Mouse (Mus musculus) gastrocnemius, postnatal 14 days (tissue): ENCODE data around the gene Slc7a1. TPM values are rescaled to one million over a fixed set of nuclear protein-coding genes. Genes with fewer than 3 reads are reported as not detected.
"Not testable (repeated sequence)": the region's sequence is repeated elsewhere in the genome, so short reads cannot be mapped to it uniquely, and the experiment has no call there.

Experiments
- DNase-seq: peaks from one replicate; pipeline ENCODE4 v3.0.0; 2021; ENCODE audit warnings: mixed read lengths
- intact Hi-C: fragments of 180-260 bp; cut with DNase I; formaldehyde crosslinking; loops from one replicate; pipeline ENCODE4 v1.15.1; 2025; ENCODE audit warnings: low total_unique reads
- total RNA-seq, 2 experiments: library from RNA; stranded (reverse); gene quantifications; 2 replicates each; pipeline ENCODE4 v1.2.3; 2021

Slc7a1 gene
- total RNA-seq, 2 experiments from 2014 or later, result 4.4 to 7.1 TPM

DNA sequence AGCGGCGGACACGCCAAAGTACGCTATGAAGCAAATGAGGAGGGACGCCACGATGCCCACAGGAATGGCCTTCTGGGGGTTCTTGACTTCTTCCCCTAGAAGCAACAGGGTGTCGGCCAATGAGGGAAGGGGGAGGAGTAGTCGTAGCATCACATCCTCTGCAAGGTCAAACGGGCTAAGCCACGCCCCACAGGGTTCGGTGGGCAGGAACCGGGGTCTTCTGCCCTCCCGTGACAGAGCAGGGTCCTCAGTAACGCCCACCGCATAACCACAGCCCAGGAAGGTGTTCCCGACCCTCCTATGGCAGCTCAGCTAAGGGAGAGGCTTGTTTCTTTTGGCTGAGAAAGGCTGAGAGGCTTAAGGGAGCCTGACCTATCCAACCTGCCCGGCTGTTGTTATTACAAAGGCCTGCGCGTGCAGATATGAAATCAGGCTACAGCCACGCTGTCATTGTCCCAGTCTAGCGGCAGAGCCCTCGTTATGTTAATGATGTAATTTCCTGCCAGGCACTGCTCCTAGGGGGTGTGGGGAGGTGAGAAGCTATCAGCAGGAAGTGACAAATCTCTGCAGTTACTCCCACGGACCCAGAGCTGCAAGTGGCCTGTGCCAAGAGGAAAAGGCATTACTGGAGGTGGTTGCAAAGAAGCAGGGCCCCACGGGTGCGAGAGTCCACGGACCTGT is 57.5 kb downstream of the Slc7a1 start:
- DNase-seq, result no peak
- intact Hi-C loops, result no loop called here

DNA sequence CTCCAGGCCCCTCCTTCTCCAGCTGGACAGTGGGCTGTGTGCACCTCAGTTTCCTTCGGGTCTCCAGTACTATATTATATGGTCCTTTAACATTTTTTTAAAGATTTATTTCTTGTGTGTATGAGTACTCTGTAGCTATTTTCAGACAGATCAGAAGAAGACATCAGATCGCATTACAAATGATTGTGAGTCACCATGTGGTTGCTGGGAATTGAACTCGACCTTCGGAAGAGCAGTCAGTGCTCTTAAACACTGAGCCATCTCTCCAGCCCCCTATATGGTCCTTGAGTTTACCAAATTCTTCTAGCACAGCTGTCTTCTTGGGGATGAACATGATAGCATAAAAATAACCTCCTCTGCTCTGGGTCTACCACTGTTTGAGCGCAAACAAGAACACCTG is 60.6 kb downstream of the Slc7a1 start:
- DNase-seq, result no peak
- intact Hi-C loops, result no loop called here

DNA sequence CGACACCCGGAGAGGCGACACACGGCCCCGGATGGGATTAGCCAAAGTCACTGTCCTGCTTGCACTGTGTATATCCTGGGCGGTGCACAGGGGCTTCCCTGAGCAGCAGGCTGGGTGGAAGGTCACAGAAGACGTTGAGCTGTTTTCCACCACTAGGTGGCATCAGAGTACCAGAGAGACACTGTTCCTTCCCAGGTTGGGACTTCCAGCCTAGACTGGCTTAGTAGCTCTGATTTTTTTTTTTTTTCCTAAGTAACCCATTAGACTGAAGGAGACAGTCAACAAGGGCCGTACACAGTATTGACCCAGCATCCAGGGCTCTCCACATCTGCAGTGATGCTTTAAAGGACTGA is 67.1 kb downstream of the Slc7a1 start:
- peak; percentile 52 for DNase-seq
- intact Hi-C loops, result loop anchor here (2.0 to 5.0 kb wide), 3 partner anchors 40 to 460 kb away; no protein-coding TSS in a partner anchor

DNA sequence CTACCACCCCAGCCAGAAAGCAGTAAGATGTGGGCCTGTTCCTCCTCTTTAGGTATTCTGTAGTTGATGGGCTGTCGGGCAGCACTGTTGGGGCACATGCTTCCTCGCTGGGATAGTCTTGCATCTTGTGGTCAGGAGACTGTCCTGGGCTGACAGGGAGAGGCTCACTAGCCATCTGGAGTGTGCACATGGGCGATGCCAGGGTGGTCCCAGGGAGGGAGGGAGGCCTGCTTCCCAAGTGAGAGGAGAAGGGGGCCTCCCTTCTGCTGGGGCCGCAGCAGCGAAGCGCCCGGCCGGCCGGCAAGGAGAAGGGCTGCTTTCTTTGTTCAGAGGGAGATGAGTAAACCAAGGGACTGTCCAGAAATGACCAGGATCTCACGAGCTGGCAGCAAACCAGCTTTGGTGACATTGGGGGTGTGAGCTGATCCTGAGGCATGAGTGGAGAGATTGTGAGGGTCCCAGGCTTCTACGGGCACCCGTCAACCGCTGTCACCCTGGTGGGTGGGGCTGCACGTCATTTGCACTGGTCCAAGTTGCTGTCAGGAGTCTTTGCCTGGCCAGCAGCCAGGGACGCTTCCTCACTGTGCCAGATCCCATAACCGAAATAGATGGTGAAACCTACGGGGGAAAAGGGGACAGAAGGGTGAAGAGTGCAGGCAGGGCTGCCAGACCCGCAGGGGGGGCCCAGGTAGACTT is 67.6 kb downstream of the Slc7a1 start:
- no peak for DNase-seq
- intact Hi-C loops, result loop anchor here (2.0 to 5.0 kb wide), 3 partner anchors 40 to 460 kb away; no protein-coding TSS in a partner anchor

DNA sequence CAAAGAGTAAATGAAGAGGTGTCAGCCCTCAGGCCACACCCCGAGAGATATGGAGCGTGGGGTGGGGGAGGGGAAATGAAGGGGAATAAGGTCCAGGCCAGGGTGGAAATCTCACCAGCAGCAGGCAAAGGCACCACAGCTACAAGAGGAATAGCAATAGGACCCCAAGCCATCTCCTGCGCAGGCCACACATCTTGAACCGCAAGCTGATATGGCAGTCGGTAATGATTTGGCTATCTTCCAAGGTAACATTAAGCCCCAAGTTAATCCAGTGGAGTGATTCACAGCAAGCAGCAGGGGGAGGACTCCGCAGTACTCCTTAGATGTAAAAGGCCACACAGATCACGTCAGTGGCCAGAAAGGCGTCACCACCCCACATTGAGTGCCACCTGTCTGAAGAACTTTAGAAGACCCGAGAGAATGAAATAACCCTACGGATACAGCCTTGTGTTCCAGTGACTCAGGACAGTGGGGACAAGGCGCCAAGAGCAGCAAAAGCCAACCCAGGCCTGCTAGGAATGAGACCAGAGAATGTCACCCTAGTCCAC is 68.4 kb downstream of the Slc7a1 start:
- no peak for DNase-seq
- intact Hi-C loops, result loop anchor here (5.0 kb wide), 2 partner anchors 41 to 461 kb away; no protein-coding TSS in a partner anchor

DNA sequence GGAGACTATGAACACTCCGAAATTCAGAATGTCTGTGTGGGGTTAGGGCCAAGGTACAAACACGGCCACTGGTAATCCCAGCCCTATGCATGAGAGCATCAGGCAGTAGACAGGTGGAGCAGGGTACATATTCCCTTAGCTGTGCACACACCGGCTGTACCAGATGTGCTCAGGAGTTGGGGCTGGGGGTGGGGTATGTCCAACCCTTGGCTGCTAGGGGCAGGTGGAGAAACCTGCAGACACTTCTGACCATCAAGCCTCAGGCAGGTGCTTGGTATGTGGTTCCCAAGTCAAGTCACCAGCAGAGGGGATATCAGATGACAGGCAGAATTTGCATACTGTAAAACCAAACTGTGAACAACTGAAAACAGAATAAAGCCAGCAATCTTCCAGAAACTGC is 70.7 kb downstream of the Slc7a1 start:
- intact Hi-C loops, result no loop called here
- DNase-seq, result no peak

DNA sequence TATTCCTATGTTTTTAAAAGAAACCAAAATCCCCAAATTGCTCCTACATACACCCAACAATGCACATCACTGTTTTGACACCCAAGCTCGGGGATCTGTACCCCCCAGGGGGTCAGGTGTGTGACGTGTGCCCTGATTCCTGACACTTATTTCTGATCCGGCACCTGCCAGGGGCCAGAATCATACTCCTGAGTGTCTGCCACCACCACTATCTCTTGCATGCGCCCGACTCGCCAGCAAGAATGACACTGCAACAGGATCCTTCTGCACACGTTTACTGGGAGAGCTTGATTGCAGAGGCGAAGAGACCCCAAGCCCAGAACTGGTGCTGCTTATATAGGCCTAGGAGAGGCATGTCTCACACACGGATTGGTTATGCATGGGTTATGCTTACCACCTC is 73.4 kb downstream of the Slc7a1 start:
- DNase-seq, intact Hi-C loops: not testable (repeated sequence)

DNA sequence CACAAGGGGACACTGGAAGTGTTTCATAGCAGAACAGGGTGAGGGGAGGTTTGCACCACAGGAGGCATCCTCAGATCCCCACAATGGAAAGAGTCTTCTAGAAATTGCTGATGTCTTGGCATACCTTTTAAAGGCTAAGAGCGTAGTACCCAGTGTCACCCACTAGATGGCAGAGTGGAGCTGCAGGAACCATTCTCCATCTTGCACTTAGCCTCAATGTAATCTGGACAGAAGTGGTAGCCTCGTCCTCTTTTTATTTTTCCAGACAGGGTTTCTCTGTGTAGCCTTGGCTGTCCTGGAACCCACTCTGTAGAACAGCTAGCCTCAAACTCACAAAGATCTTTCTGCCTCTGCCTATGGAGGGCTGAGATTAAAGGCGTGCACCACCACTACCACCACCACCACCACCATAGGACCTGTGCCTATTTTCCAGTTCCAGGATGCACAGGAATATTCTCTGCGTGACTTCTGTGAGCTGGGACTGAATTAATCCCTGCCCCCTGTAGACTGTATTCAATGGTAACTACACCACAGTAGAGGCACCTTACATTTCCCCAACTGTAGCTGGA is 74.3 kb downstream of the Slc7a1 start:
- DNase-seq, result no peak
- intact Hi-C loops, result no loop called here

DNA sequence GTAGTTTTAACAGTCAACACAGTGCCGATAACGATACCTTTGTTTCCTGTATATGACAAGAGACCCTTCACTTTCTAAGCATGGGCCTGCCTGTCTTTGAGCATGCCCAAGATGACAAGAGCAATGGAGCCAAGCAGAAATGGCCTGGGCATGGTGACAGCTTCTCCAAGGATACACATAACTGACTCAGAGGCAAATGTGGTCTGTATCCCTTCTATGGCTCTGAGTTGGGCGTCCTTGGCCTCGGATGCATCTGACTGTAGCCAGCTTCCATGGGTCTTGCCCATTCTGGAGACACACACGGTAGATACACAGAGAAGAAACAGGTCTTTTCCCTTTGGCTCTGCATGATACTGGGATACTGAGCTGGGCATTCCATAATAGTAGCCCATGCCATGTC is 84.8 kb downstream of the Slc7a1 start:
- DNase-seq, result no peak
- intact Hi-C loops, result no loop called here

DNA sequence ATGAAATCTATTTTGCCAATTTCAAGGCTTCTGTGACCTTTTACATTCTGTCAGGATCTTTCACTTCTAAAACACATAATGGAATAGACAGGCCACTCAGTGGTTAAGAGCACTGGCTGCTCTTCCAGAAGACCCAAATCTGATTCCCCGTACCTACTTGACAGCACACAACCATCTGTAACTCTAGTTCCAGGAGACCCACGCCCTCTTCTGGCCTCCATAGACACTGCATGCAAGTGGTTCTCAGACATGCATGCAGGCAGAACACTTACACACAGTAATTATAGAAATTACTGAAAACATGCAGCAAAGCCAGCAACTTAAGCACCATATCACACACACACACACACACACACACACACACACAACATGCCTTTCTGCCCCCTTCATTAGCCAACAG is 87.3 kb downstream of the Slc7a1 start:
- intact Hi-C loops, result no loop called here
- no peak for DNase-seq

DNA sequence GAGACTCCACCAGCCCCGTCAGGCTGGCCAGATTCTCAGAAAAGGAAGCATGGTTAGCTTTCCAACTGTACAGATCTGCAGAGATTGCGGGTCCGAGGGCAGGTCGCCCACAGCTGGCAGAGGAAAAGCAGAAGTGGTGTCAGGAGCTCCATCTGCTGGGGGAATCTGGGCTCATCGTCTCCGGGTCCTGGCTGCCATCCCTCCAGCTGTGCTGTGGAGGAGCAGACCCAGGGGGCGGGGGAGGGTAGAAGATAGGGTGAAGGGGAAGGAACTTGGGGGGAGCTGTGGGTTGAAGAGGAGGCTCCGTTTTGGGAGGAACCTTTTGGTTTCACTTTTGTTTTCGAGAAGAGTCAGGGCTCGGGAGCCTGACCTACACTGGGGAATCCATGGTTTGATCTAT is 88.9 kb downstream of the Slc7a1 start:
- DNase-seq, result peak; percentile 16
- intact Hi-C loops, result no loop called here

DNA sequence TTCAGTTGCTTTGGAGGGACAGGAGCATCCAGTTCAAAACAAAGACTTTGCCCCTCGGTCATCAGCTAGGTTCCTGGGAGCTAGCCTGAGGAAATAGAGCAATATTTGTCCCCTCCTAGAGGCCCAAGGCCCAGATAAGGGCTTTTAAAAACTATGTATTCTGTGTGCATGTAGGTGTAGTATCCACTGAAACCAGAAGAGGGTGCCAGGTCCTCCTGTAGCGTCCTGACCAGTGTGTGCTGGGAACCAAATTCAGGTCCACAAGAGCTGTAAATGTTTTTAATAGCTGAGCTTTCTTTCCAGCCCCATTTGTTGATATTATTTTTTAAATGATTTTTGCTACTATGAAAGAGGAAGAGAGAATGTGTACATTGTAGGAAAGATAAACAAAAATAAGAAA is 95.6 kb downstream of the Slc7a1 start:
- no peak for DNase-seq
- intact Hi-C loops, result no loop called here

DNA sequence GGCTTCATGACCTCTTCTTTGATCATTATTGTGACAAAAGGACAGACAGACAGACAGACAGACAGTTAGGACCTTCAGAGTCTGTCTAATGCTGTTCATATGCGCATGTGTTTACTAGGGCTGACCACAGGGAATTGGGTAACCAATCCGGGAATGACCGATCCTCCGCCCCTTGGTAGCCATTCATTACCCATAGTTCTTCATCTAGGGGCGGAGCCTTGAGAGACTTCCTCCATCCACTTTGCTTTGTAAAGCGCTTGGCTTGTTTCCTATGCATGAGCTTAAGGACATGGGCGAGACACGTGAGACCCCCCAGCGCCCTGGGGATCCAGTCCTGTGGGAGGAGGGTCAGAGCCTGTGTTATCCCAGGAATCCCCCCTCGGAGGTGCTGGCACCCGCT is 96.7 kb downstream of the Slc7a1 start:
- no peak for DNase-seq
- intact Hi-C loops, result no loop called here

DNA sequence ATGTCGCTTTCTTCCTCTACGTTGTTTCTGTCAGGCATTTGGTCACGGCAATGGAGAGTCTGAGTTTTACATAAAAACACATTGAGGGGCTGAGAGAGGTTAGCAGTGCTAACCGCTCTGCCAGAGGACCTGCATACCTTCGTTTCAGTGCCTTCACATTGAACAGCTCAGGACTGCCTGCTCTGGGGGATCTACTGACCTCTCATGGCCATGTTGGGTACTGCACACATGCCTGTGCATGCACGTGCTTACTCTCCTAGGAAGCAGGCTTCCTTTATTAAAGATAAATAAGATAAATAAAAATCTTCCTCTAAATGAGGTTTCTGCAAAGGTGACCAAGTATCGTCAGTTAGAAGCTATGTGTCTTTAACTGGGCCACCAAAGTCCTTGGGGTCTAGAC is 106.4 kb downstream of the Slc7a1 start:
- DNase-seq, result no peak
- intact Hi-C loops, result no loop called here

DNA sequence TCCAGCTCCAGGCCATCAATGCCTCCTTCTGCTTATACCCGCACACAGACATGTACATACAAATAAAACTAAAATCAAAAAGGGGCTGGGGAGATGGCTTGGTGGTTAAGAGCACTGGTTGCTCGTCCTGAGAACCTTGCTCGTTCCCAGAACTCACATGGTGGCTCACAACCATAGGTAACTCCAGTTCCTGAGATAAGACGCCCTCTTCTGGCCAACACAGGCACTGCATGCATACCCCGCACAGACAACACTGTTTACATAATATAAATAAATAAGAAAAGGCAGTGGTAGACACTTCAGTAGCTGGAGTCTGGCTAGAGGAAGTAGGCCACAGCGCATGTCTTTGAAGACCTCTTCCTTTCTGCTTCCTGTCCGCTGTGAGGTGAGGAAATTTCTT is 106.8 kb downstream of the Slc7a1 start:
- intact Hi-C loops, result no loop called here

DNA sequence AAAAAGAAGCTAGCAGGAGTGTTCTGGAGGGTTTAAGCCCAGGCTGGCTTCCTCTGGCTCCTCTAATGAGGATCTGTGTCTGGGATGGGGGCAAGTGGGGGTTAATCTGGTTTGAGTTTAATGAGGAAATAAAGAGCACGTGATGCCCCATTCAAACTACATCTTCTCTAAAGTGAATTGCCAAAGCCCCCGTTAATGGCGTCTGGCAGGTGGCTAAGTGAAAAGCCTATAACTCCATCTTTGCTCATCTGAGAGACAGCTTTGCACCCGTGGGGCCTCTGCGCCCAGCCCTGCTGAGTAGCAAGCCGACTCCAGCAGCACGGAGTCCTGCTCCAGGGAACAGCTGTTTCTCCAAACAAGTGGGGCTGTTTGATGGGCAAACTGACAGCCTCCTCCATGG is 109.8 kb downstream of the Slc7a1 start:
- intact Hi-C loops, result no loop called here
- no peak for DNase-seq

More for the DNA sequence above, 106.8 kb downstream of the Slc7a1 start:
- no peak for DNase-seq

DNA sequence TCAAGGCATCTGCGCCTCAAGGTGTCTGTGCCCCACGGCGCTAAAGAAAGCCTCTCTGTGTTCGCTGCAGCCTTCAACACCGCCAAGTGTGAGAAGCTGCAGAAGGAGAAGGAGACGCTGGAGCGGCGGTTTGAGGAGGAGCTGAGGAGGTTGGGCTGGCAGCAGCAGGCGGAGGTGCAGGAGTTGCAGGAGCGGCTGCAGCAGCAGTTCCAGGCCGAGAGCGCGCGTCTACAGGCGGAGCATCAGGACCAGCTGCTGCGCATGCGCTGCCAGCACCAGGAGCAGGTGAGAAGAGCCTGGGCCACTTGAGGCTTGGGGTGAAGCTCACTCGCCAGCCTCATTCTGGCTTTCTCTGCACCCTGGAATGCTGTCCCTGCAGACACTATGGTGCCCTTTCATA is 110.9 kb downstream of the Slc7a1 start:
- DNase-seq, result no peak
- intact Hi-C loops, result no loop called here

DNA sequence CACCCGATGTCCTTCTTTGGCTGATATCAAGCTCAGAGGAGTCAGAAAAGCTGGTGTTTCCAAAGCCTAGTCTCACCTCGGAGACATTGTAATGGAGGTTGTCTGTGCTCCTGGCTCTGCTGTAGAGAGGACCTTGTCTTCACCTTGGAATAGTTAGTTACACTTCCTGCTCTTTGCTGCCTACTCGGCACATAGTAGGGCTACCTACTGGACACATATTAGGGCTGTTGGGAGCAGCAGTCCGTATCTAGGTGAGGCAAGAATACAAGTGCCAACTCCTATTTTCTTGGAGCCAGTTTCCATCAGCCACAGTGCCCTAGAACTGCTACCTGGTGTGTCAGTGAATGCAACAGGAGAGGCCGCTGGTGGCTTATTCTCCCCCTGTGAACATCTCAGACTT is 112.2 kb downstream of the Slc7a1 start:
- DNase-seq, result no peak
- intact Hi-C loops, result no loop called here

DNA sequence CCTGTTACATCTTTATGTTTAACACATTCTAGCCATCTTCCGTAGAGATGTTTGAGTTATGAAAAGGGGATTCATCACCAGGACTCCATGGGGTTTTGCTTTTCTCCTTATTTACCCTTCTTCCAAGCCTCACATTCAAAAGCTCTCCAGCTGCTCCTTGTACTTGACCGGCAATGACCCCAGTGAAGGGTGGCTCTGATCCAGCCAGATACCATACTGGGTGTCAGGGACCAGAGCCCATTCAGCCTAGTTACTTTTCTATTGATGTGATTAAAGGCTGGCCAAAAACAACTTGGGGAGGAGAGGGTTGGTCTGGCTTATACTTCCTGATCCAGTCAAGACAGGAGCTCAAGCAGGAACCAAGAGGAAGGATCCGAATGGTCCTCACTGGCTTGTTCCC is 116.1 kb downstream of the Slc7a1 start:
- intact Hi-C loops, result no loop called here
- DNase-seq, result no peak

DNA sequence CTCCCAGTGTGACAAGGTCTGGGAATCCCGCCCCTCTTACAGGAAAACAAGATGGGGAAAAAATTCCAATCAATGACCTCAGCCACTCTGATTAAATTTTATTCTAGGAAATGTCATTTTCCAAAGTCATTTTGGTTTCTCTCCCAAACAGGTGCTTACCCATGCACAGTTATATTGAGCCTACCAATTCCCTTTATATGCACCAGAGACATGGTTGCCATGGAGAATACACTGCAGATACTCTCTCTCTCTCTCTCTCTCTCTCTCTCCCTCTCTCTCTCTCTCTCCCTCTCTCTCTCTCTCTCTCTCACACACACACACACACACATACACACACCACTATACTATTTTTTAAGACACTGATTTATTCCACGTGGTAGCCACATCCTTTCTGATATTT is 116.5 kb downstream of the Slc7a1 start:
- no peak for DNase-seq
- intact Hi-C loops, result no loop called here

DNA sequence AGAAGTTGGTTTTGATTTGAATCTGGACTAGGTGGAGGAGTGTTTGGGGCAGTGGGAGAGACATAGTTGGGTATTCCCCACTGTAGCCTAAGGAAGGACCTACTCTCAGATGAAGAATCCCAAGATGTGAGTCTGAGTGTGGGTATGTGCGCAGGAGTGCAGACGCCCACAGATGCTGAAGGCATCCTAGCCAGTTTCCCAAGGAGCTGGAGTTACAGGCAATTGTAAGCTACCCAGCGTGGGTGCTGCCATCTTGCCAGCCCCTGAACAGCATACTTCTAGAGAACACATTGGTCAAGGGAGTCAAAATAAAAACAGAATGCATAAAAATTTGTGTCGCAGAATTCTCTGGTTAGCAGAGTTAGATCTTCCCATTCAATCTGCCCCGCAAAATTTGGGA is 117.1 kb downstream of the Slc7a1 start:
- intact Hi-C loops, result no loop called here
- DNase-seq, result no peak
